28 mouse cellular contexts compared by ENCODE assay signal in genomic region chr1:60615703-60616102, GRCm38 (mm10). TPM values are rescaled to one million over a fixed set of nuclear protein-coding genes. Genes with fewer than 3 reads are reported as not detected.
A peak's percentile ranks its signal among the peaks of the same experiment; 100 is the strongest.
DNase-seq lines count a peak whose midpoint lies in the region; ATAC-seq and TF ChIP-seq lines count a peak whose summit lies in the region.
"Had no signal": no experiment of that assay in that cellular context is flagged by ENCODE, and none has a peak within 500 bp of the region (broad histone marks: within the 10 kb centered on the region; RNA-seq: fewer than 3 reads in every experiment).

No protein-coding gene starts in this region.

- H3K4me2 ChIP-seq in forebrain, embryonic 16.5 days (ENCODE audit: low read length) = no peak overlapping the region
- H3K4me2 ChIP-seq: embryonic facial prominence, embryonic 12.5 days; embryonic facial prominence, embryonic 15.5 days; forebrain, embryonic 12.5 days; forebrain, embryonic 15.5 days; heart, embryonic 13.5 days; hindbrain, embryonic 12.5 days; hindbrain, embryonic 15.5 days had no signal

- H3K27ac ChIP-seq in heart, adult 2 months = peak overlapping the region; percentile 81; the same call in 1 of the 2 replicates
- H3K27ac ChIP-seq in bone marrow macrophage, adult 2 months (ENCODE audit: insufficient read depth, low read depth, low read length) = peak overlapping the region; percentile 37; the same call in 1 of the 2 replicates
- peak overlapping the region; percentile 8; the same call in 1 of the 2 replicates for H3K27ac ChIP-seq in macrophage
- no peak overlapping the region for H3K27ac ChIP-seq in forebrain, embryonic 16.5 days (ENCODE audit: low read length)
- no peak overlapping the region for H3K27ac ChIP-seq in left cerebral cortex, adult 2 months
- H3K27ac ChIP-seq: embryonic facial prominence, embryonic 12.5 days; embryonic facial prominence, embryonic 15.5 days; forebrain, embryonic 12.5 days; forebrain, embryonic 15.5 days; heart, embryonic 10.5 days; heart, embryonic 13.5 days; hindbrain, embryonic 12.5 days; hindbrain, embryonic 15.5 days had no signal

- no peak for TF ChIP-seq CTCF in heart, adult 2 months (IDR thresholded peaks at IDR 0.05)
- no peak for TF ChIP-seq CTCF in bone marrow macrophage, adult 2 months (IDR thresholded peaks at IDR 0.05; ENCODE audit: low read depth, low read length)
- no peak for TF ChIP-seq CTCF in left cerebral cortex, adult 2 months (IDR thresholded peaks at IDR 0.05)

- H3K36me3 ChIP-seq in heart, adult 2 months (ENCODE audit: control insufficient read depth, insufficient read depth, low read length) = peaks cover 15% of the 10 kb centered on the region
- no peaks in the 10 kb centered on the region for H3K36me3 ChIP-seq in macrophage (ENCODE audit: inconsistent target)
- no peaks in the 10 kb centered on the region for H3K36me3 ChIP-seq in forebrain, embryonic 16.5 days (ENCODE audit: control insufficient read depth, insufficient read depth)
- H3K36me3 ChIP-seq: embryonic facial prominence, embryonic 12.5 days; embryonic facial prominence, embryonic 15.5 days; forebrain, embryonic 12.5 days; forebrain, embryonic 15.5 days; G1E; heart, embryonic 10.5 days; heart, embryonic 13.5 days; hindbrain, embryonic 12.5 days; hindbrain, embryonic 15.5 days had no signal

- H3K4me3 ChIP-seq in heart, adult 2 months = no peak overlapping the region
- no peak overlapping the region for H3K4me3 ChIP-seq in bone marrow macrophage, adult 2 months (ENCODE audit: insufficient read depth, low read length)
- no peak overlapping the region for H3K4me3 ChIP-seq in macrophage (ENCODE audit: inconsistent target)
- no peak overlapping the region for H3K4me3 ChIP-seq in forebrain, embryonic 16.5 days (replicated peaks; ENCODE audit: low read length)
- no peak overlapping the region for H3K4me3 ChIP-seq in left cerebral cortex, adult 2 months
- H3K4me3 ChIP-seq: embryonic facial prominence, embryonic 12.5 days; embryonic facial prominence, embryonic 15.5 days; erythroblast, embryonic 14.5 days; forebrain, embryonic 12.5 days; forebrain, embryonic 15.5 days; heart, embryonic 10.5 days; heart, embryonic 13.5 days; hindbrain, embryonic 12.5 days; hindbrain, embryonic 15.5 days had no signal

- WGBS in heart, adult 2 months = 76% methylated on average over 1 of the region's 1 CpGs
- WGBS in macrophage (ENCODE audit: missing documents) = 12% methylated on average over 1 of the region's 1 CpGs
- 76% methylated on average over 1 of the region's 1 CpGs for WGBS in forebrain, embryonic 16.5 days

- intact Hi-C loops in heart, adult 2 months (cut with DNase I) = loop anchor here (5.0 kb wide), 1 partner anchor 242 kb away; no protein-coding TSS in a partner anchor
- intact Hi-C loops in heart, postnatal 36 days (cut with DNase I) = loop anchor here (5.0 kb wide), 1 partner anchor 37 kb away; no protein-coding TSS in a partner anchor
- intact Hi-C loops in left cerebral cortex, adult 2 months (cut with DNase I) = no loop called here

- H3K4me1 ChIP-seq in heart, adult 2 months (ENCODE audit: control insufficient read depth, insufficient read depth, low read length) = peaks cover 9% of the 10 kb centered on the region
- H3K4me1 ChIP-seq in bone marrow macrophage, adult 2 months (ENCODE audit: control insufficient read depth, insufficient read depth, low read length) = peaks cover 16% of the 10 kb centered on the region
- no peaks in the 10 kb centered on the region for H3K4me1 ChIP-seq in forebrain, embryonic 16.5 days (replicated peaks; ENCODE audit: control insufficient read depth, insufficient read depth, low read length)
- H3K4me1 ChIP-seq: embryonic facial prominence, embryonic 12.5 days; embryonic facial prominence, embryonic 15.5 days; forebrain, embryonic 12.5 days; forebrain, embryonic 15.5 days; hindbrain, embryonic 12.5 days; hindbrain, embryonic 15.5 days had no signal

- no peak overlapping the region for H3K9ac ChIP-seq in heart, adult 2 months (ENCODE audit: low read depth, low read length)
- no peak overlapping the region for H3K9ac ChIP-seq in forebrain, embryonic 16.5 days (replicated peaks; ENCODE audit: low read depth, low read length)
- H3K9ac ChIP-seq: embryonic facial prominence, embryonic 12.5 days; embryonic facial prominence, embryonic 15.5 days; forebrain, embryonic 12.5 days; forebrain, embryonic 15.5 days; heart, embryonic 13.5 days; hindbrain, embryonic 12.5 days; hindbrain, embryonic 15.5 days had no signal

- no peak for TF ChIP-seq POLR2A in heart, adult 2 months (IDR thresholded peaks at IDR 0.05; ENCODE audit: insufficient read depth, low read depth, low read length)
- no peak for TF ChIP-seq POLR2A in bone marrow macrophage, adult 2 months (IDR thresholded peaks at IDR 0.05; ENCODE audit: borderline replicate concordance, low read depth, low read length)

- no peaks in the 10 kb centered on the region for H3K9me3 ChIP-seq in forebrain, embryonic 16.5 days (ENCODE audit: control insufficient read depth, low read length)
- H3K9me3 ChIP-seq: embryonic facial prominence, embryonic 12.5 days; embryonic facial prominence, embryonic 15.5 days; forebrain, embryonic 12.5 days; forebrain, embryonic 15.5 days; G1E; heart, embryonic 10.5 days; heart, embryonic 13.5 days; hindbrain, embryonic 12.5 days; hindbrain, embryonic 15.5 days had no signal

- ATAC-seq in forebrain, embryonic 16.5 days = no peak
- ATAC-seq: intestine, postnatal 0 days; Patski had no signal

- H3K27me3 ChIP-seq in heart, adult 2 months (ENCODE audit: control insufficient read depth, insufficient read depth, low read length) = no peaks in the 10 kb centered on the region
- H3K27me3 ChIP-seq in forebrain, embryonic 16.5 days (replicated peaks; ENCODE audit: control insufficient read depth, insufficient read depth, low read length) = no peaks in the 10 kb centered on the region
- H3K27me3 ChIP-seq: embryonic facial prominence, embryonic 12.5 days; embryonic facial prominence, embryonic 15.5 days; forebrain, embryonic 12.5 days; forebrain, embryonic 15.5 days; heart, embryonic 13.5 days; hindbrain, embryonic 12.5 days; hindbrain, embryonic 15.5 days; Patski had no signal

- no peaks in the 10 kb centered on the region for H3K79me2 ChIP-seq in heart, adult 2 months (replicated peaks; ENCODE audit: control insufficient read depth, insufficient read depth, low read length)
- no peaks in the 10 kb centered on the region for H3K79me2 ChIP-seq in macrophage (ENCODE audit: inconsistent target)

- no peak for TF ChIP-seq EP300 in heart, adult 2 months (IDR thresholded peaks at IDR 0.05; ENCODE audit: insufficient read depth, low read depth, low read length)

- no peak for DNase-seq in heart, adult 2 months
- DNase-seq in heart, postnatal 36 days = no peak
- no peak for DNase-seq in left cerebral cortex, adult 2 months (ENCODE audit: extremely low spot score in 1 of 2, low spot score in 2 of 2)
- DNase-seq in urinary bladder, postnatal 14 days (ENCODE audit: low spot score) = no peak
- DNase-seq: adrenal gland, adult 2 months; adrenal gland, postnatal 36 days; cerebellum, adult 11 months; cerebellum, adult 2 months; cerebellum, adult 9-11 months; cerebellum, postnatal 25 days; gastrocnemius, postnatal 10 days; heart, postnatal 14 days; kidney, adult 2 months had no signal

RNA-seq across cellular contexts. Expression of gene Raph1, which starts 48.8 kb away (rescaled TPM):
- 100 to 1,000 TPM; 111 to 152 TPM for total RNA-seq in heart, adult 2 months (2021)
- polyA plus RNA-seq in heart, adult 2 months (2012; rRNA removed) = 17.1 and 27.3 TPM in 2 replicates
- total RNA-seq in heart, postnatal 36 days (2021) = 100 to 1,000 TPM; 128 to 147 TPM
- 45.4 and 67.6 TPM in 2 replicates for polyA plus RNA-seq in bone marrow macrophage, adult 2 months (2012; ENCODE audit: insufficient read depth, insufficient read length, missing spikeins)
- total RNA-seq in macrophage (2018; cell fraction: chromatin; rRNA removed) = 100 to 1,000 TPM; 171 to 719 (median 284) TPM
- 10 to 100 TPM; 25.0 to 87.7 (median 46.2) TPM for total RNA-seq in macrophage (2018; cell fraction: cytosol; rRNA removed)
- total RNA-seq in macrophage (2018; cell fraction: nucleus; rRNA removed) = 100 to 1,000 TPM in 19 of 26 experiments, 10 to 100 TPM in 7; 78.9 to 441 (median 214) TPM
- 23.9 to 26.9 TPM (median 25.2 TPM) in 3 replicates for polyA plus RNA-seq in macrophage (2018)
- polyA plus RNA-seq in forebrain, embryonic 16.5 days (2015; fragmentation: Nextera tagmentation; extraction: Ambion mirVana) = 18.9 and 21.8 TPM in 2 replicates
- 10 to 100 TPM; 84.4 to 88.8 TPM for total RNA-seq in left cerebral cortex, adult 2 months (2021)
- polyA plus RNA-seq: G1E had no signal

Comparison
In these comparisons a context has a peak if more than half of its experiments do, and no peak if none do; other contexts are left out.
1. H3K27ac ChIP-seq: peak in heart, adult 2 months (single experiment), bone marrow macrophage, adult 2 months (single experiment) and macrophage (single experiment); none in forebrain, embryonic 16.5 days (single experiment) and left cerebral cortex, adult 2 months (single experiment).